Mouse (Mus musculus) stomach, embryonic 15.5 days (tissue): ENCODE measurements around the gene Serpina11. TPM values are rescaled to one million over a fixed set of nuclear protein-coding genes. Genes with fewer than 3 reads are reported as not detected.

Experiments used
- ATAC-seq: fragments of 200-750 bp; cut with Nextera tagmentation; 2 replicates; pipeline ENCODE4 v1.8.0; 2017; ENCODE audit warnings: low read depth, moderate number of reproducible peaks, moderate TSS enrichment; ENCODE audit not compliant: insufficient read depth, low FRiP score
- H3K27ac ChIP-seq: fragments of 300-500 bp; sonication (generic); 2 replicates; pipeline ENCODE4 v1.5.1; 2015; ENCODE audit warnings: mild to moderate bottlenecking, inconsistent platforms
- H3K27me3 ChIP-seq: fragments of 300-500 bp; sonication (generic); replicated peaks from 2 replicates; pipeline ENCODE4 v1.6.1; 2015; ENCODE audit warnings: inconsistent platforms
- H3K36me3 ChIP-seq: fragments of 300-500 bp; sonication (generic); 2 replicates; pipeline ENCODE4 v1.6.1; 2015; ENCODE audit warnings: inconsistent platforms
- H3K4me1 ChIP-seq: fragments of 300-500 bp; sonication (generic); 2 replicates; pipeline ENCODE4 v1.6.1; 2015; ENCODE audit warnings: inconsistent platforms
- H3K4me2 ChIP-seq: fragments of 300-500 bp; sonication (generic); 2 replicates; pipeline ENCODE4 v1.6.1; 2015; ENCODE audit warnings: mild to moderate bottlenecking, inconsistent platforms
- H3K4me3 ChIP-seq: fragments of 300-500 bp; sonication (generic); replicated peaks from 2 replicates; pipeline ENCODE4 v1.5.1; 2015; ENCODE audit warnings: inconsistent platforms
- H3K9ac ChIP-seq: fragments of 300-500 bp; sonication (generic); 2 replicates; pipeline ENCODE4 v1.6.1; 2015; ENCODE audit warnings: inconsistent platforms
- H3K9me3 ChIP-seq: fragments of 300-500 bp; sonication (generic); 2 replicates; pipeline ENCODE4 v1.6.1; 2016; ENCODE audit warnings: inconsistent platforms
- WGBS: fragments of 180-500 bp; shearing (Covaris S2); methylation state at CpG from one replicate; pipeline ENCODE4 v1.1.7; 2015; 5-methylcytosine and 5-hydroxymethylcytosine counted together
- polyA plus RNA-seq: library from polyadenylated mRNA; unstranded; fragments of >200 nt; fragmentation: Nextera tagmentation; extraction: Ambion mirVana; gene quantifications from 2 replicates; pipeline ENCODE4 v1.2.1, GENCODE M21; 2015

The Serpina11 gene
- 0.21 and 0.87 TPM in 2 replicates for polyA plus RNA-seq

DNA sequence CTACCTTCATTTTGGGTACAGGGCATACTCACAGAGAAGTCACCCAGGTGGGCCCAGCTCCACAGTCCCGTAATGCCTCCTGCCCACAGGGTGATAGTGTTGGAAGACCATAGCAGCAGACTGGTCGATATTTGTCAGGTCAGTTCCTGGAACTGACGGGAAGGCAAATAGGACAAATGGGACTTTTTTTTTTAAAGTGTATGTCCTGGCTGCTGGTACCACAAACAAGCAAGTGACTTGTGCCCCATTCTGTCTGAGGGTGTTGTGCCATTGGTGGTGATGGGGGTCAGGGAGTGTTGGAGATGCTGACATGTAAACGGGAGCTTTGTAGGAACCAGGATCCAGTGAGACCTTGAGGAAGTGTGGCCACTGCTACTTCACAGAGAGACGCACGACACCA lies at the start of gene Serpina11:
TSS of gene Serpina11 (minus strand) at position 101 of the 400 bp plus-strand sequence.
- WGBS, result 85% methylated on average over 6 of the region's 6 CpGs
- no peak within 1 kb of the TSS for H3K4me3 ChIP-seq
- no peak within 1 kb of the TSS for H3K9ac ChIP-seq
- no peaks in the 10 kb centered on the region for H3K36me3 ChIP-seq
- no peak within 1 kb of the TSS for H3K4me2 ChIP-seq
- no peaks in the 10 kb centered on the region for H3K9me3 ChIP-seq
- no peaks in the 10 kb centered on the region for H3K27me3 ChIP-seq
- 0 out of 2 replicates have a peak, but pooled peaks cover 3% of the 10 kb centered on the region for H3K4me1 ChIP-seq
- H3K27ac ChIP-seq, result no peak within 1 kb of the TSS
- no peak for ATAC-seq

DNA sequence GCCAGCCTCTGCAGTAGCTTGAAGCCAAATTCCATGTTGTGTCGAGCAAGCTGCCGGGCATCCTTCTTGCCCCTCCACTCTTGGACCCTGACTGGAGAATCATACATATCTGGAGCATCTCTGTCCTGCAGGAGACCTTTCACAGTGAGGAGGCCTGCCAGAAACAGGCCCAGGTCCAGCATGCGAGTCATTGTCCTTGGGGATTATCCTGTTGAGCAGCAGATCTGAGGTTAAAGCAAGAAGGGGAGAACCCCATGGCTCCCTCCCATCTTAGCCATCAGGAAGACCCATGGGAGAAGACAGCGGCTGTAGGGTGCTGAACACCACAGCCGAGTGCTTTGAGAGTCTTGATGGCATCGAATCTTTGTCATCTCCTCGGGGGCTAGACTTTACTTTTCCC lies 48.4 kb upstream of the Serpina11 start:
- no peak overlapping the region for H3K4me2 ChIP-seq
- no peaks in the 10 kb centered on the region for H3K4me1 ChIP-seq
- no peaks in the 10 kb centered on the region for H3K9me3 ChIP-seq
- H3K27me3 ChIP-seq, result no peaks in the 10 kb centered on the region
- 86% methylated on average over 7 of the region's 7 CpGs for WGBS
- no peak overlapping the region for H3K27ac ChIP-seq
- H3K9ac ChIP-seq, result no peak overlapping the region
- ATAC-seq, result no peak
- H3K4me3 ChIP-seq, result no peak overlapping the region
- H3K36me3 ChIP-seq, result no peaks in the 10 kb centered on the region

DNA sequence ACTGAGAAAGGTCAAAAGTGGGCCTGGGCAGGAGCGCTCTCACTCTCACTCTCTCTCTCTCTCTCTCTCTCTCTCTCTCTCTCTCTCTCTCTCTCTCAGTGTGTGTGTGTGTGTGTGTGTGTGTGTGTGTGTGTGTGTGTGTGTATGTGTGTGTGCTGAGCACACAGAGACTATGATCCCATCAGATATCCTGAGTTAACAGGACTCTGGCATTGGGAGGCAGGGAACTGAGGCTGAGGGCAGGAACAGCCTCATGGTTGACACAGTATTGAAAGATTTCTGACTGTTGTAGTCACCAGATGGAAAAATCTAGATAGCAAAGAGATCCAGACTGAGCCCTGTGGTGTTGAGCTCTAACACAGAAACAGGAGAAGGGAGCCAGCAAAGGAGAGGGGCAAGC lies 44.0 kb upstream of the Serpina11 start:
- ATAC-seq, result no peak
- H3K36me3 ChIP-seq, result no peaks in the 10 kb centered on the region
- H3K9me3 ChIP-seq, result no peaks in the 10 kb centered on the region
- H3K27me3 ChIP-seq, result no peaks in the 10 kb centered on the region
- no peak overlapping the region for H3K4me3 ChIP-seq
- H3K27ac ChIP-seq, result no peak overlapping the region
- H3K4me1 ChIP-seq, result no peaks in the 10 kb centered on the region
- WGBS, result 90% methylated on average over 1 of the region's 1 CpGs
- H3K4me2 ChIP-seq, result no peak overlapping the region
- H3K9ac ChIP-seq, result no peak overlapping the region

DNA sequence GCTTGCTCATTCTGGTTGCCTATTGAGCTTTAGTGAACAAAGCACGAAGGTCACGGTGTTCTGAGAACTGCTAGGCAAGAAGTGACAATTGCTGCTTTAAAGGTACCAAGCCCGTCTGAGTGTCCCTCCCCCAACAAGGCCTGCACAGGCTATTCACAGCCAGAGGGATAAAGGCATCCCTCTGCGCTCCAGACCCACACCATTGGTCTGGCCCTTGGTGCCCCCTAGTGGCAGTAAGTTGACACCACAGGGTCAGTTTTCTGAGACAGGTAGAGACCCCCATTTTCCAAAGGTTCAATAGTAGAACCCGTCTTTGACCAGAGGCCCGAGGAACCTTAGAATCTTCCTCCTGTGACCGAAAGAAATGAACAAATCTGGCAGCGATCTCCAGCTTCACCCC lies 40.2 kb upstream of the Serpina11 start:
- no peak overlapping the region for H3K4me2 ChIP-seq
- 44% methylated on average over 8 of the region's 8 CpGs for WGBS
- H3K9ac ChIP-seq, result no peak overlapping the region
- no peak overlapping the region for H3K4me3 ChIP-seq
- H3K36me3 ChIP-seq, result no peaks in the 10 kb centered on the region
- no peaks in the 10 kb centered on the region for H3K27me3 ChIP-seq
- no peaks in the 10 kb centered on the region for H3K9me3 ChIP-seq
- H3K27ac ChIP-seq, result no peak overlapping the region
- H3K4me1 ChIP-seq, result no peaks in the 10 kb centered on the region
- ATAC-seq, result no peak; the same call in 1 of the 2 replicates

DNA sequence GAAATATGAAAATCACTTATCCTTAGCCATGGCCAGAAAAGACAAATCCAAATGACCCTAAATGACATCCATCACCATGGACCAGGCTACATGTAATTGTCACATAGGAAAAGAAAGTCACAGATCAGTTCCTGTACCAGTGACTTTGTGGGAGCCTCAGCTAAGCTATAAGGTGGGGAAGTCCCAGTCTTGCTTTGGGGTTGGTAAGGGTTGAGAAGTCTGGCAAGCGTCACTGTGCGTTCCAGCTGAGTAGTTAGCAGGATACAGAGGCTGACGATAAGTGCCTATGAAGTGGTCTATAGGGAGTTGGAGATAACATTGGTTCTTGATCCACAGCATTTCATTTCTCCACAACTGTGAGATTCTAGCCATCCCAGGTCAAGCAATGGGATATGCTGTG lies 25.5 kb upstream of the Serpina11 start:
- Histone ChIP-seq H3K4me1 (no peaks in the 10 kb centered on the region), H3K9me3 (no peaks in the 10 kb centered on the region), H3K9ac (no peak overlapping the region), H3K27me3 (no peaks in the 10 kb centered on the region), H3K4me3 (no peak overlapping the region), H3K36me3 (no peaks in the 10 kb centered on the region), H3K27ac (no peak overlapping the region), H3K4me2 (no peak overlapping the region)
- WGBS, result 81% methylated on average over 3 of the region's 3 CpGs
- no peak for ATAC-seq

DNA sequence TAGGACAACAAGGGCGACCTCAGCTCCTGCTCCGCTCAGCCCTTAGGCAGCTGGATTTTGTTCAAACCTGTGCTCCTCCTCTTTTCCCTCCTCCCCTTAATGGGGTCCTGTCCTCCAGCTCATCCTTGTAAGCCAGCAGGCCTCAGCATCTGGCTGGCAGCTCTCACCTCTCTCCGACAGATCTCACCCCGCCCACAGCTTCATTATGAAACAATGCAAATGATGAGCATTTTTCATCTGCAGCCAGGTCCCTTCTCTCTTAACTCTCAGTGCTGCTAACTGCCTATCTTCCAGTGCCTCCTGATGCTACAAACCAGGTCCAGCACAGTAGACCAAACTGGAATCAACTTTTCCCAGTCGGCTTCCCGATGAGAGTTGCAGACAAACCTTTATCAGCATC lies 23.9 kb upstream of the Serpina11 start, which contains the start of gene Serpina9:
TSS of gene Serpina9 (minus strand) at position 136 of the 400 bp plus-strand sequence.
- H3K27ac ChIP-seq, result no peak within 1 kb of the TSS
- no peaks in the 10 kb centered on the region for H3K9me3 ChIP-seq
- no peaks in the 10 kb centered on the region for H3K4me1 ChIP-seq
- no peak within 1 kb of the TSS for H3K4me2 ChIP-seq
- no peaks in the 10 kb centered on the region for H3K36me3 ChIP-seq
- no peak within 1 kb of the TSS for H3K9ac ChIP-seq
- no peaks in the 10 kb centered on the region for H3K27me3 ChIP-seq
- WGBS, result 74% methylated on average over 6 of the region's 6 CpGs
- H3K4me3 ChIP-seq, result no peak within 1 kb of the TSS
- no peak for ATAC-seq

DNA sequence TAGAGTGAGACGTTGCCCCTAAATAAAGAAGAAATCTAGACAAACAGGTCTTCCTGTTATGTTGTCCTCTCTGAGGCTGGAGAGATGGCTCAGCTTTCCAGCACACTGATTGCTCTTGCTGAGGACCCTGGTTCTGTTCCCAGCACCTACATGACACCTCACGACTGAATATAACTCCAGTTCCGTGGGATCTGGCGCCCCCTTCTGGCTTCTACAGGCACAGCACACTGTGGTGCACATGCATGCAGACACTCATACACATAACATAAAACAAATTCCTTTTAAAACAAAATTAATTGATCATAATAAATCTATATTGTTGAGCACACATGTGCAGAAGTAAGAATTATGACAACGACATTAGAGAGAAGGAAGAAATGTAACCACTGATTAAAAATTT lies 14.9 kb upstream of the Serpina11 start:
- 90% methylated on average over 5 of the region's 5 CpGs for WGBS
- no peaks in the 10 kb centered on the region for H3K27me3 ChIP-seq
- H3K4me3 ChIP-seq, result no peak overlapping the region
- no peak for ATAC-seq
- no peak overlapping the region for H3K4me2 ChIP-seq
- no peaks in the 10 kb centered on the region for H3K4me1 ChIP-seq
- H3K9ac ChIP-seq, result no peak overlapping the region
- H3K9me3 ChIP-seq, result no peaks in the 10 kb centered on the region
- no peaks in the 10 kb centered on the region for H3K36me3 ChIP-seq
- no peak overlapping the region for H3K27ac ChIP-seq

DNA sequence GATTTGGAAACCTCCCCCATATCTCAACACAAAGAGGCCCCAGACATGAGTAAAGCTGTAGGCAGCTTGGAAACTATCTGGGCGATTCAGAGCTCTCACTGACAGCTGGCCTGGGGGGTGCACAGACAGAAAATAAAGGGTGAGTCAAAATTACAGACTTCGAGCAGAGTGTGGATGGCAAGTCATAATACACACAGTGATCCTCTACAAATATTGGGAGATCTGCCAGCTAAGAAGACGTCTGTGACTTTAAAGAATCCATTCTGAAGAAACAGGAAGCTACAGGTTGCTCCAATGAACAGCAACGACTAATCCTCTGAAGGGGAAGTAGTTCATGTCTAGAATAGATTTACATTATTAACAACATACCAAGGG lies 13.5 kb upstream of the Serpina11 start:
- H3K4me1 ChIP-seq, result no peaks in the 10 kb centered on the region
- no peak overlapping the region for H3K27ac ChIP-seq
- WGBS, result 38% methylated on average over 4 of the region's 4 CpGs
- H3K4me3 ChIP-seq, result no peak overlapping the region
- no peaks in the 10 kb centered on the region for H3K27me3 ChIP-seq
- H3K9me3 ChIP-seq, result no peaks in the 10 kb centered on the region
- no peak for ATAC-seq
- H3K36me3 ChIP-seq, result no peaks in the 10 kb centered on the region
- no peak overlapping the region for H3K4me2 ChIP-seq
- H3K9ac ChIP-seq, result no peak overlapping the region

DNA sequence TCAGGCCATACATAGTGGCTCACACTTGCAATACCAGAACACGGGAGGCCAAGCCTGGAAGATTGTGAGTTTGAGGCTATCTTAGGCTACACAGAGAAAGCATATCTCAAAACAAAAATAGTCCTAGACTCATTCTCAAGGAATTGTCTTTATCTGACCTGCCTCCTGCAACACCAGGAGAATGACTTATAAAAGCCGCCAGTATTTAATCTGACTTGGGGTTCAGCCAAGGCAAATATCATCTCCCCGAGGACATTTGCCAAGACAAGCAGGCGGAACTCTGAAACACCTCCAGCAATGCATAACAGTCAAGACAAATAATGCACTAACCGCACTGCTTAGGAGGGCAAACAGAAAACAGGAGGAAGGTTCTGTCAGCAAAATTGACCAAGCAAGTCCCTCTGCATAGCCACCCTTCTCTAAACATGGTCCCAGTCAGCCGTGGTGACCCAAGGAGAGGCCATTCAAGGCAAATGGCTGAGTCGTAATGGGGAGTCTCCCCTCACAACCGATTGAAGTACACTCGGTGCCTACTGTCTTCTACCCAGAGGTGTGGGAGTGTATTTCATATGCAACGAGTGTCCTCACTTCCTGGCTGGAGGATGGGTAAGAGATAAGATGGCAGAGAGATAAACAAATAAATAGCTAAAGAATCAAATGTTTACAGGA lies 12.9 kb upstream of the Serpina11 start:
- Histone ChIP-seq H3K4me1 (no peaks in the 10 kb centered on the region), H3K4me2 (no peak overlapping the region), H3K36me3 (no peaks in the 10 kb centered on the region), H3K27ac (no peak overlapping the region), H3K9ac (no peak overlapping the region), H3K9me3 (no peaks in the 10 kb centered on the region), H3K27me3 (no peaks in the 10 kb centered on the region), H3K4me3 (no peak overlapping the region)
- ATAC-seq, result no peak; the same call in 1 of the 2 replicates
- WGBS, result 50% methylated on average over 10 of the region's 10 CpGs

DNA sequence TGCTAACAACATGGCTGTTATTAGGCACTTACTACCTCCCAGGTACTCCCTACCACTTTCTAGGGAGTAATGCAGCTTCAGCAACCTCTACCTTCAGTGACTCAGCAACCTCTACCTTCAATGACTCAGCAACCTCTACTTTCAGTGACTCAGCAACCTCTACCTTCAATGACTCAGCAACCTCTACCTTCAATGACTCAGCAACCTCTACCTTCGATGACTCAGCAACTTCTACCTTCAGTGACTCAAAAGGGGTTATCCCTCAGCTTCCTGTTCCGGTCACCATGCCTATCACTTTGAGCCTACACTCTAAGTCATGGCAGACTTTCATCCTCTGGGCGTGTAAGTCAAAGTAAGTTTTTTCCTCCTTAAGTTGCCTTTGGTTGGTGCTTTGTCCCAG lies 10.8 kb upstream of the Serpina11 start:
- Histone ChIP-seq H3K27ac (no peak overlapping the region), H3K4me2 (no peak overlapping the region), H3K9me3 (no peaks in the 10 kb centered on the region), H3K27me3 (no peaks in the 10 kb centered on the region), H3K4me3 (no peak overlapping the region), H3K36me3 (no peaks in the 10 kb centered on the region), H3K9ac (no peak overlapping the region), H3K4me1 (no peaks in the 10 kb centered on the region)
- ATAC-seq, result no peak
- WGBS, result 90% methylated on average over 3 of the region's 3 CpGs

DNA sequence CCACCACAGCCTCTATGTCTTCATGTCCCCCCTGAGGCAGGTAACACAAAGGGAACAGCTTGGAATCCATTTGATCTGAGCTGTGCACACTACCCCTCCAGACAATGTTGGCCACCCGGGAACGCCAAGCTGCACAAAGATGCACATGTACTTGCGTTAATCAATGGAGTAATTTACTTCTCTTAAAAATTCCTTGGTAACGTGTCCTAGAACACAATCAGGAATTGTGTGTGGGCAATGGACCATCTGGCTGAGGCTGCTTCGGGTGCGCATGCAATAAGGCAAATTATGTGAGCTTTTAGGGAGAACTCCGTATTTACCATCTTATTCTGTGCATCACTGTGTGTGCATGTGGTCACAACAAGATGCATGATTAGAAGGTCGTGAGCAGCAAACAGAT lies 9.9 kb upstream of the Serpina11 start:
- Histone ChIP-seq H3K27me3 (no peaks in the 10 kb centered on the region), H3K4me2 (no peak overlapping the region), H3K36me3 (no peaks in the 10 kb centered on the region), H3K9me3 (no peaks in the 10 kb centered on the region), H3K4me1 (no peaks in the 10 kb centered on the region), H3K27ac (no peak overlapping the region), H3K4me3 (no peak overlapping the region), H3K9ac (no peak overlapping the region)
- WGBS, result 78% methylated on average over 8 of the region's 8 CpGs
- no peak for ATAC-seq

DNA sequence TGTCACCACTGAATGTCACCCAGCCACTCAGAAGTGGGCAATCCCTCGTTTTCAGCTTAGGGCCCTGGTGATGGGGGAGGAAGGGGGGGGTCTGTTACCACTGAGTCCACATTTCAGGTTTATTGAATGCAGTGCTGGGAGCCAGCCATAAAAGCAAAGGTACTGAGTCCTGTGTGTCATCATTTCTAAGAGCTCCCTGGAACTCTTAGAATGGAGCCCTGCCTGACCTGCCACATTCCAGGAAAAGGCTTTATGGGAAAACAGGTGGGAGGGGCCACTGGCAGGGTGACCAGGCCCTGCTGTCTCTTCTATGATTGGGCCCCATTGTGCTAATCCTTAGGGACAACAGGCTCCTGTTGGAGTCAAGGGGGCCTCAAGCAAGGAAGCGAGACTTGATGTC lies 6.8 kb upstream of the Serpina11 start:
- 52% methylated on average over 2 of the region's 2 CpGs for WGBS
- ATAC-seq, result no peak

More for the DNA sequence above, 6.8 kb upstream of the Serpina11 start:
- H3K4me2 ChIP-seq, result no peak overlapping the region
- no peak overlapping the region for H3K4me3 ChIP-seq
- H3K27me3 ChIP-seq, result no peaks in the 10 kb centered on the region
- H3K27ac ChIP-seq, result no peak overlapping the region
- H3K36me3 ChIP-seq, result no peaks in the 10 kb centered on the region
- no peak overlapping the region for H3K9ac ChIP-seq
- H3K9me3 ChIP-seq, result no peaks in the 10 kb centered on the region
- no peaks in the 10 kb centered on the region for H3K4me1 ChIP-seq
